Mouse (Mus musculus): Measurements from ENCODE around the gene Rapgef1.
A peak's percentile ranks its signal among the peaks of the same experiment; 100 is the strongest.

The Rapgef1 gene

GRCm38 (mm10) chr2:29619484-29620300 lies at the start of gene Rapgef1:
Gene Rapgef1, plus strand, starts transcription at chr2:29619720.
- peak; percentile 92 to 95 for DNase-seq (ENCODE audit: low read depth in 2 of 2, low spot score in 2 of 2)

GRCm38 (mm10) chr2:29571921-29572700 lies 47.4 kb upstream of the Rapgef1 start:
- no peak for DNase-seq (ENCODE audit: low read depth in 2 of 2, low spot score in 2 of 2)

GRCm38 (mm10) chr2:29572811-29573427 lies 46.6 kb upstream of the Rapgef1 start:
- DNase-seq (ENCODE audit: low read depth in 2 of 2, low spot score in 2 of 2): no peak

- no peak for DNase-seq (ENCODE audit: low read depth in 2 of 2, low spot score in 2 of 2)
These were observed 45.9 kb upstream of the Rapgef1 start for GRCm38 (mm10) chr2:29573591-29573990.

- DNase-seq (ENCODE audit: low read depth in 2 of 2, low spot score in 2 of 2): no peak
These were observed 45.3 kb upstream of the Rapgef1 start for GRCm38 (mm10) chr2:29574187-29574586.

- peak; percentile 52 to 69 for DNase-seq (ENCODE audit: low read depth in 2 of 2, low spot score in 2 of 2)
These were observed 37.1 kb upstream of the Rapgef1 start for GRCm38 (mm10) chr2:29582415-29582814.

GRCm38 (mm10) chr2:29586017-29586702 lies 33.4 kb upstream of the Rapgef1 start:
- DNase-seq (ENCODE audit: low read depth in 2 of 2, low spot score in 2 of 2): no peak

GRCm38 (mm10) chr2:29588006-29588405 lies 31.5 kb upstream of the Rapgef1 start:
- DNase-seq (ENCODE audit: low read depth in 2 of 2, low spot score in 2 of 2): no peak

GRCm38 (mm10) chr2:29589266-29589665 lies 30.3 kb upstream of the Rapgef1 start:
- no peak for DNase-seq (ENCODE audit: low read depth in 2 of 2, low spot score in 2 of 2)

- no peak for DNase-seq (ENCODE audit: low read depth in 2 of 2, low spot score in 2 of 2)
These were observed 27.9 kb upstream of the Rapgef1 start for GRCm38 (mm10) chr2:29591626-29592025.

GRCm38 (mm10) chr2:29592537-29592936 lies 27.0 kb upstream of the Rapgef1 start:
- no peak for DNase-seq (ENCODE audit: low read depth in 2 of 2, low spot score in 2 of 2)

GRCm38 (mm10) chr2:29603930-29604329 lies 15.6 kb upstream of the Rapgef1 start:
- DNase-seq (ENCODE audit: low read depth in 2 of 2, low spot score in 2 of 2): peak in 1 of 2 experiments; percentile 48

GRCm38 (mm10) chr2:29605591-29605990 lies 13.9 kb upstream of the Rapgef1 start:
- DNase-seq (ENCODE audit: low read depth in 2 of 2, low spot score in 2 of 2): no peak

GRCm38 (mm10) chr2:29606460-29606859 lies 13.1 kb upstream of the Rapgef1 start:
- no peak for DNase-seq (ENCODE audit: low read depth in 2 of 2, low spot score in 2 of 2)

GRCm38 (mm10) chr2:29617341-29617740 lies 2.2 kb upstream of the Rapgef1 start:
- no peak for DNase-seq (ENCODE audit: low read depth in 2 of 2, low spot score in 2 of 2)

- DNase-seq (ENCODE audit: low read depth in 2 of 2, low spot score in 2 of 2): no peak
These were observed 515 bp upstream of the Rapgef1 start for GRCm38 (mm10) chr2:29618926-29619483.

GRCm38 (mm10) chr2:29620301-29620827 lies 844 bp downstream of the Rapgef1 start:
- no peak for DNase-seq (ENCODE audit: low read depth in 2 of 2, low spot score in 2 of 2)

- DNase-seq (ENCODE audit: low read depth in 2 of 2, low spot score in 2 of 2): no peak
These were observed 1.6 kb downstream of the Rapgef1 start for GRCm38 (mm10) chr2:29621163-29621562.

GRCm38 (mm10) chr2:29621636-29622035 lies 2.1 kb downstream of the Rapgef1 start:
- no peak for DNase-seq (ENCODE audit: low read depth in 2 of 2, low spot score in 2 of 2)
